ENCODE assay signal across 8 mouse cellular contexts in genomic region chr11:69902972-69903371, GRCm38 (mm10). TPM values are rescaled to one million over a fixed set of nuclear protein-coding genes. Genes with fewer than 3 reads are reported as not detected.
DNase-seq lines count a peak whose midpoint lies in the region; ATAC-seq lines count a peak whose summit lies in the region.

No protein-coding gene starts in this region.

- no peaks in the 10 kb centered on the region for H3K9me3 ChIP-seq in limb, embryonic 13.5 days
- no peaks in the 10 kb centered on the region for H3K9me3 ChIP-seq in stomach, embryonic 15.5 days

- no peak for ATAC-seq in limb, embryonic 13.5 days (ENCODE audit: low FRiP score, low read depth)
- no peak for ATAC-seq in stomach, embryonic 15.5 days (ENCODE audit: insufficient read depth, low FRiP score, low read depth)

- H3K4me2 ChIP-seq in limb, embryonic 13.5 days (replicated peaks): peak overlapping the region; percentile 91
- H3K4me2 ChIP-seq in stomach, embryonic 15.5 days: peak overlapping the region; percentile 95

- intact Hi-C loops in gastrocnemius, postnatal 36 days (cut with DNase I): no loop called here
- intact Hi-C loops in left cerebral cortex, postnatal 10 days (cut with DNase I): no loop called here

- peak overlapping the region; percentile 87 for H3K4me3 ChIP-seq in limb, embryonic 13.5 days
- H3K4me3 ChIP-seq in stomach, embryonic 15.5 days (replicated peaks): peak overlapping the region; percentile 84; the same call in 1 of the 2 replicates

- H3K9ac ChIP-seq in limb, embryonic 13.5 days: peak overlapping the region; percentile 94
- H3K9ac ChIP-seq in stomach, embryonic 15.5 days: no peak overlapping the region

- H3K27ac ChIP-seq in limb, embryonic 13.5 days: no peak overlapping the region
- no peak overlapping the region for H3K27ac ChIP-seq in stomach, embryonic 15.5 days

- WGBS in limb, embryonic 13.5 days: 87% methylated on average over 13 of the region's 13 CpGs
- 84% methylated on average over 13 of the region's 13 CpGs for WGBS in stomach, embryonic 15.5 days

- peak; percentile 8 for DNase-seq in gastrocnemius, postnatal 10 days
- no peak for DNase-seq in gastrocnemius, postnatal 36 days
- peak; percentile 1 for DNase-seq in ovary, adult 18-20 months (ENCODE audit: low spot score)
- DNase-seq in ovary, postnatal 14 days (ENCODE audit: low spot score): no peak
- no peak for DNase-seq in thymus, postnatal 14 days
- no peak for DNase-seq in left cerebral cortex, postnatal 10 days (ENCODE audit: extremely low spot score in 1 of 2, low spot score in 2 of 2)

- H3K36me3 ChIP-seq in limb, embryonic 13.5 days: peaks cover 51% of the 10 kb centered on the region
- peaks cover 38% of the 10 kb centered on the region for H3K36me3 ChIP-seq in stomach, embryonic 15.5 days

- H3K27me3 ChIP-seq in limb, embryonic 13.5 days: no peaks in the 10 kb centered on the region
- H3K27me3 ChIP-seq in stomach, embryonic 15.5 days (replicated peaks): no peaks in the 10 kb centered on the region

- H3K4me1 ChIP-seq in limb, embryonic 13.5 days: peaks cover 25% of the 10 kb centered on the region
- peaks cover 25% of the 10 kb centered on the region for H3K4me1 ChIP-seq in stomach, embryonic 15.5 days

RNA-seq across cellular contexts. Expression of gene Neurl4, which starts 2.1 kb away (rescaled TPM):
- 10 to 100 TPM; 31.2 to 31.8 TPM for total RNA-seq in gastrocnemius, postnatal 10 days (2021)
- total RNA-seq in gastrocnemius, postnatal 36 days (2021): 10 to 100 TPM; 22.9 to 23.1 TPM
- 10.2 and 12.9 TPM in 2 replicates for polyA plus RNA-seq in limb, embryonic 13.5 days (2015; fragmentation: Nextera tagmentation; extraction: Ambion mirVana)
- 7.2 and 8.0 TPM in 2 replicates for polyA plus RNA-seq in stomach, embryonic 15.5 days (2015; fragmentation: Nextera tagmentation; extraction: Ambion mirVana)
- total RNA-seq in left cerebral cortex, postnatal 10 days (2021): 100 to 1,000 TPM; 126 to 129 TPM

RNA-seq across cellular contexts. Expression of gene 2810408A11Rik, which starts 2.2 kb away (rescaled TPM):
- 1 to 10 TPM; 1.8 to 2.4 TPM for total RNA-seq in gastrocnemius, postnatal 10 days (2021)
- total RNA-seq in gastrocnemius, postnatal 36 days (2021): under 1 TPM in 1 of 2 experiments, not detected in 1; 0.59 TPM
- 16.1 and 19.4 TPM in 2 replicates for polyA plus RNA-seq in limb, embryonic 13.5 days (2015; fragmentation: Nextera tagmentation; extraction: Ambion mirVana)
- 7.5 and 10.4 TPM in 2 replicates for polyA plus RNA-seq in stomach, embryonic 15.5 days (2015; fragmentation: Nextera tagmentation; extraction: Ambion mirVana)
- 1 to 10 TPM; 1.8 TPM for total RNA-seq in left cerebral cortex, postnatal 10 days (2021)

RNA-seq across cellular contexts. Expression of gene Acap1, which starts 7.6 kb away (rescaled TPM):
- total RNA-seq in gastrocnemius, postnatal 10 days (2021): 1 to 10 TPM in 1 of 2 experiments, under 1 TPM in 1; 0.42 to 1.0 TPM
- total RNA-seq in gastrocnemius, postnatal 36 days (2021): 1 to 10 TPM in 1 of 2 experiments, under 1 TPM in 1; 0.27 to 1.1 TPM
- 1.1 and 1.5 TPM in 2 replicates for polyA plus RNA-seq in limb, embryonic 13.5 days (2015; fragmentation: Nextera tagmentation; extraction: Ambion mirVana)
- polyA plus RNA-seq in stomach, embryonic 15.5 days (2015; fragmentation: Nextera tagmentation; extraction: Ambion mirVana): 5.0 and 6.1 TPM in 2 replicates
- total RNA-seq in left cerebral cortex, postnatal 10 days (2021): under 1 TPM; 0.15 to 0.26 TPM

RNA-seq across cellular contexts. Expression of gene Gps2, which starts 10.7 kb away (rescaled TPM):
- 10 to 100 TPM; 29.0 to 31.3 TPM for total RNA-seq in gastrocnemius, postnatal 10 days (2021)
- 10 to 100 TPM; 33.9 to 42.5 TPM for total RNA-seq in gastrocnemius, postnatal 36 days (2021)
- polyA plus RNA-seq in limb, embryonic 13.5 days (2015; fragmentation: Nextera tagmentation; extraction: Ambion mirVana): 90.0 and 90.1 TPM in 2 replicates
- 66.2 and 69.1 TPM in 2 replicates for polyA plus RNA-seq in stomach, embryonic 15.5 days (2015; fragmentation: Nextera tagmentation; extraction: Ambion mirVana)
- total RNA-seq in left cerebral cortex, postnatal 10 days (2021): 10 to 100 TPM; 24.8 to 25.7 TPM

RNA-seq across cellular contexts. Expression of gene Eif5a, which starts 18.8 kb away (rescaled TPM):
- 100 to 1,000 TPM; 600 to 663 TPM for total RNA-seq in gastrocnemius, postnatal 10 days (2021)
- 100 to 1,000 TPM; 402 to 432 TPM for total RNA-seq in gastrocnemius, postnatal 36 days (2021)
- 1,543 and 1,562 TPM in 2 replicates for polyA plus RNA-seq in limb, embryonic 13.5 days (2015; fragmentation: Nextera tagmentation; extraction: Ambion mirVana)
- polyA plus RNA-seq in stomach, embryonic 15.5 days (2015; fragmentation: Nextera tagmentation; extraction: Ambion mirVana): 1,591 and 1,597 TPM in 2 replicates
- 100 to 1,000 TPM; 525 to 535 TPM for total RNA-seq in left cerebral cortex, postnatal 10 days (2021)

Comparison
In these comparisons a context has a peak if more than half of its experiments do, and no peak if none do; other contexts are left out.
1. DNase-seq: peak in gastrocnemius, postnatal 10 days (single experiment) and ovary, adult 18-20 months (single experiment); none in gastrocnemius, postnatal 36 days (0 of 2), ovary, postnatal 14 days (single experiment), thymus, postnatal 14 days (single experiment) and left cerebral cortex, postnatal 10 days (0 of 2).